Comparison of ENCODE assay signal across 7 mouse cellular contexts in the genomic region with DNA sequence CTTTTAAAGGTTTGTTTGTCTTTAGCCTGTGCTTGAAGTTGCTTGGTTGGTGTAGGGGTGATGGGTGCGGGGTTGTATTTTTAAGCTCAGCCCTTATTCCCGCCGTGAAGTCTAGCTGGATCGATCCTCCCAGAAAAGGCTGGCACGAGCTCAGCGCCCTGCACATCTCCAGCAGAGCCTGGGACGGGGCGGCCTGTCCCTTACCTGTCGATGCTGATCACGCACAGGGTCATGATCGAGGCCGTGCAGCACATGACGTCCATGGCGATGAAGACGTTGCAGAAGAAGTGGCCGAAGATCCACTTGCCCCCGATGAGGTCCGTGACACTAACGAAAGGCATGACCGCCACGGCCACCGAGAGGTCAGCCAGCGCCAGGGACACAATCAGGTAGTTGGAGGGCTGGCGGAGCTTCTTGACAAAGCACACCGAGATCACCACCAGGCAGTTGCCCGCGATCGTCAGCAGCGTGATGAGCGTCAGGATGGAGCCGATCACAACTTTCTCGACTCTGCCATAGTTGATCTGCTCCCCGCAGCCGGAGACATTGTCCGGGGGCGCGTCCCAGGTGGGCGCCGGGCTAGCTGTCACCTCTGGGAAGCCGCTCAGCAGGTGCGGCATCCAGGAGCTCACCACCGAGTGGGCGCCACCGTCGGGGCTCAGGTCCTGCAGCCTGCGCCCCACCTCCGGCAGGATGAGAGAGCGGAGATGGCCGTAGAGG. TPM values are rescaled to one million over a fixed set of nuclear protein-coding genes. Genes with fewer than 3 reads are reported as not detected.
DNase-seq lines count a peak whose midpoint lies in the region; ATAC-seq and TF ChIP-seq lines count a peak whose summit lies in the region.

No protein-coding gene starts in this region.

- peak overlapping the region; percentile 57 for H3K4me3 ChIP-seq in kidney, embryonic 16.5 days (ENCODE audit: low read length)
- H3K4me3 ChIP-seq in embryonic facial prominence, embryonic 13.5 days, result peak overlapping the region; percentile 62
- H3K4me3 ChIP-seq in olfactory bulb, adult 2 months (ENCODE audit: insufficient read depth, low read depth, low read length), result peak overlapping the region; percentile 73

- peak overlapping the region; percentile 84 for H3K4me2 ChIP-seq in kidney, embryonic 16.5 days (replicated peaks; ENCODE audit: low read depth, low read length)
- H3K4me2 ChIP-seq in embryonic facial prominence, embryonic 13.5 days, result peak overlapping the region; percentile 92

- peaks cover 48% of the 10 kb centered on the region for H3K27me3 ChIP-seq in kidney, embryonic 16.5 days (ENCODE audit: insufficient read depth, low read length)
- H3K27me3 ChIP-seq in embryonic facial prominence, embryonic 13.5 days, result peaks cover 66% of the 10 kb centered on the region

- peak; percentile 47; the same call in 1 of the 2 replicates for ATAC-seq in kidney, embryonic 16.5 days (ENCODE audit: low FRiP score, low TSS enrichment)
- no peak for ATAC-seq in embryonic facial prominence, embryonic 13.5 days (ENCODE audit: insufficient number of reproducible peaks, insufficient read depth, low FRiP score, low TSS enrichment, low read depth)

- 9% methylated on average over 49 of the region's 49 CpGs for WGBS in kidney, embryonic 16.5 days
- 11% methylated on average over 48 of the region's 49 CpGs for WGBS in embryonic facial prominence, embryonic 13.5 days
- WGBS in olfactory bulb, adult 2 months, result 10% methylated on average over 49 of the region's 49 CpGs

- H3K9ac ChIP-seq in kidney, embryonic 16.5 days (replicated peaks; ENCODE audit: low read length), result no peak overlapping the region
- H3K9ac ChIP-seq in embryonic facial prominence, embryonic 13.5 days, result peak overlapping the region; percentile 64

- H3K4me1 ChIP-seq in kidney, embryonic 16.5 days (ENCODE audit: insufficient read depth, low read length), result peaks cover 6% of the 10 kb centered on the region; the same call in 1 of the 2 replicates
- peaks cover 8% of the 10 kb centered on the region for H3K4me1 ChIP-seq in embryonic facial prominence, embryonic 13.5 days
- H3K4me1 ChIP-seq in olfactory bulb, adult 2 months (ENCODE audit: control insufficient read depth, insufficient read depth, low read length), result peaks cover 8% of the 10 kb centered on the region

- no peaks in the 10 kb centered on the region for H3K36me3 ChIP-seq in kidney, embryonic 16.5 days (ENCODE audit: insufficient read depth, low read length)
- no peaks in the 10 kb centered on the region for H3K36me3 ChIP-seq in embryonic facial prominence, embryonic 13.5 days

- DNase-seq in kidney, postnatal 14 days, result no peak
- peak; percentile 35 for DNase-seq in R1 (ENCODE audit: low read depth, low spot score)
- peak; percentile 7 to 12 for DNase-seq in left cerebral cortex, adult 8-10 months (ENCODE audit: low spot score in 2 of 2)
- DNase-seq in cerebellum, adult 9-10 months, result no peak

- no peak overlapping the region for H3K27ac ChIP-seq in kidney, embryonic 16.5 days (ENCODE audit: low read length)
- H3K27ac ChIP-seq in embryonic facial prominence, embryonic 13.5 days, result no peak overlapping the region
- H3K27ac ChIP-seq in olfactory bulb, adult 2 months (ENCODE audit: insufficient read depth, low read depth, low read length), result 0 out of 2 replicates have a peak overlapping the region, but pooled peaks have one; percentile 21

- H3K9me3 ChIP-seq in kidney, embryonic 16.5 days (ENCODE audit: low read length), result no peaks in the 10 kb centered on the region
- H3K9me3 ChIP-seq in embryonic facial prominence, embryonic 13.5 days, result no peaks in the 10 kb centered on the region

- no peak for TF ChIP-seq CTCF in olfactory bulb, adult 2 months (IDR thresholded peaks at IDR 0.05; ENCODE audit: insufficient read depth, low read depth, low read length)

- no peak for TF ChIP-seq POLR2A in olfactory bulb, adult 2 months (IDR thresholded peaks at IDR 0.05; ENCODE audit: insufficient read depth, low read depth, low read length)

RNA-seq across cellular contexts. Expression of gene Htr7, which starts 0.6 kb away (rescaled TPM):
- 0.05 and 0.08 TPM in 2 replicates for polyA plus RNA-seq in kidney, embryonic 16.5 days (2015; fragmentation: Nextera tagmentation; extraction: Ambion mirVana)
- polyA plus RNA-seq in embryonic facial prominence, embryonic 13.5 days (2015; fragmentation: Nextera tagmentation; extraction: Ambion mirVana), result 0.76 and 1.2 TPM in 2 replicates
- 10 to 100 TPM in 3 of 4 experiments, 1 to 10 TPM in 1; 9.6 to 14.7 (median 12.2) TPM for total RNA-seq in left cerebral cortex, adult 8-10 months (2022)
- polyA plus RNA-seq in olfactory bulb, adult 2 months (2012; ENCODE audit: insufficient read depth, insufficient read length, low replicate concordance, missing spikeins), result not detected in 2 replicates

RNA-seq across cellular contexts. Expression of gene Rpp30, which starts 26.9 kb away (rescaled TPM):
- polyA plus RNA-seq in kidney, embryonic 16.5 days (2015; fragmentation: Nextera tagmentation; extraction: Ambion mirVana), result 63.4 and 67.9 TPM in 2 replicates
- 71.7 and 73.2 TPM in 2 replicates for polyA plus RNA-seq in embryonic facial prominence, embryonic 13.5 days (2015; fragmentation: Nextera tagmentation; extraction: Ambion mirVana)
- 10 to 100 TPM; 16.1 to 21.2 (median 18.3) TPM for total RNA-seq in left cerebral cortex, adult 8-10 months (2022)
- polyA plus RNA-seq in olfactory bulb, adult 2 months (2012; ENCODE audit: insufficient read depth, insufficient read length, low replicate concordance, missing spikeins), result not detected in 2 replicates

Comparison
In these comparisons a context has a peak if more than half of its experiments do, and no peak if none do; other contexts are left out.
1. DNase-seq: peak in R1 (single experiment) and left cerebral cortex, adult 8-10 months (2 of 2); none in kidney, postnatal 14 days (single experiment) and cerebellum, adult 9-10 months (single experiment).
2. RNA of gene Rpp30, which starts 26.9 kb away (polyA plus RNA-seq): 71.7 to 73.2 TPM in embryonic facial prominence, embryonic 13.5 days and 63.4 to 67.9 TPM in kidney, embryonic 16.5 days; not detected in olfactory bulb, adult 2 months; every median in the first group is over 10 times any median in the second.
3. Peak in every context shown above with its lines, with median percentiles within 50 percentile points of each other: H3K4me3 ChIP-seq.